Mouse (Mus musculus): ENCODE results near the gene Pdss1.

The Pdss1 gene

DNA sequence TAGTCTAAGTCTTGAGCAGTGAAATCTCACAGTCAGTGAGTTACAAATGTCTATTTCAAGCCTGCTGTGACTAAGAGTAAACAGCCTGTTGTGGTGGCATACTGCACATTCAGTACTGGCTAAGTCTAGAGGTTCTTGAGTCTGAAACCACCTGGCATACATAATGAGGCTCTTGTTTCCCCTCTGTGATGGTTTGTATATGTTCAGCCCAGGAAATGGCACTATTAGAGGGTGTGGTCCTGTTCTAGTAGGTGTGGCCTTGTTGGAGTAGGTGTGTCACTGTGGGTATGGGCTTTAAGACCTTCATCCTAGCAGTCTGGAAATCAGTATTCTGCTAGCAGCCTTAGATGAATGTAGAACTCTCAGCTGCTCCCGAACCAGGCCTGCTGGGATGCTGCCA lies 62.1 kb downstream of the Pdss1 start:
- no peak for DNase-seq (ENCODE audit: low read depth, low spot score)

DNA sequence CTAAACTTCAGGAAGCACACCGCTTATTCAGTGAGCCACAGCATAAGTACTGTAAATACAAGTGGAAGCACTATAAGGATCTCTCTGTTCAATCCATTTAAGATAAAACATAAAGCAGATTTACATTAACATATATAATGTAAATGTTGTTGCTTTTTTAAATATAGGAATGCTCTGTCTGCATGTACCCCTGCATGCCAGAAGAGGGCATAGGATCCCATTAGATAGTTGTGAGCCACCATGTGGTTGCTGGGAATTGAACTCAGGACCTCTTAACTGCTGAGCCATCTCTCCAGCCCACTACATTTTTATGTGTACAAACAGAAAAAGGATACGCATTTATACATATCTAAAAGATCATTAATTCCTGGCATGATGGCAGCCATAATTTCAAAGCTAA lies 66.4 kb downstream of the Pdss1 start:
- DNase-seq (ENCODE audit: low read depth, low spot score), result no peak

GRCm38 (mm10) chr2:22962242-22962641 lies 66.9 kb downstream of the Pdss1 start:
- DNase-seq (ENCODE audit: low read depth, low spot score), result no peak

- no peak for DNase-seq (ENCODE audit: low read depth, low spot score)
Observed at GRCm38 (mm10) chr2:22962970-22963369, 67.6 kb downstream of the Pdss1 start.

DNA sequence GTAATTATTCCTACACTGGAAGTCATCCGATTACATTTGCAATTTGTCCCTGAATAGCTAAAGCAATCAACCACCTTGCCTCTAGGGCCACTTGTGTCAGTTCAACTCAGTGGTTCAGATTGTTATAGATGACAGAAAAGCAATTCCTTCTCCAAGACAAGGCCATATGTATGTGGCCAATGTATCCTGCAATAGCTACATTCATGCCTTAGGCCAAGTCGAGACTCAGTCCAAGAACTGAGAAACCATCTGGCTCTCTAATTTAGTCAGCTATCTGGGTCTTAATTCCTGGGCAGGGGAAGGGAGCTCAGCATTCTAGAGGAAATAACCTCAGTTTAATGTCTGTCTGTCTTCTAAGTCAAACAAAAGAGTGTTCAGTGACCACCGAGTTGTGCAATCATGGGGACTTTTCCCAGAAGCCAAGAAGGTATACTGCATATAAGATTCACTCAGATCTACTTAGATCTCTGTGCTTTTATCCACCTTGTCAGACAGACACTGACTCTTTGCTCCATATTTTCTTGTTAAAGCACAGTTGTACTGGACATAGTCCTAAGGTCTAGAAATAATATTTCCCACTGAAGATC lies 82.2 kb downstream of the Pdss1 start:
- DNase-seq (ENCODE audit: low read depth, low spot score), result no peak

GRCm38 (mm10) chr2:22985973-22986657 lies 90.8 kb downstream of the Pdss1 start:
- no peak for DNase-seq (ENCODE audit: low read depth, low spot score)
